Mouse (Mus musculus) cortical plate, adult 2 months (tissue): ENCODE measurements around the gene Fli1.

Experiments
- CTCF ChIP-seq: fragments of 200-500 bp; IDR thresholded peaks from 2 replicates; pipeline ENCODE4 v1.5.1; 2011; ENCODE audit warnings: mild to moderate bottlenecking, control low read depth, low read length; ENCODE audit not compliant: insufficient read depth; ENCODE audit errors: extremely low read depth
- POLR2A ChIP-seq: fragments of 200-500 bp; IDR thresholded peaks from 2 replicates; pipeline ENCODE4 v1.6.1; 2011; ENCODE audit warnings: mild to moderate bottlenecking, low read length, control low read depth; ENCODE audit not compliant: insufficient read depth; ENCODE audit errors: extremely low read depth

GRCm38 (mm10) chr9:32546731-32547130 is 4.1 kb upstream of the Fli1 start:
- no peak for TF ChIP-seq POLR2A
- no peak for TF ChIP-seq CTCF
